Mouse (Mus musculus) olfactory bulb, adult 2 months (tissue): ENCODE measurements around the gene B4galt3.

Source experiments
- CTCF ChIP-seq: fragments of 200-500 bp; IDR thresholded peaks from 2 replicates; pipeline ENCODE4 v1.5.1; 2012; ENCODE audit warnings: low read depth, mild to moderate bottlenecking, low read length, moderate library complexity; ENCODE audit not compliant: insufficient read depth
- POLR2A ChIP-seq: fragments of 200-500 bp; IDR thresholded peaks from 2 replicates; pipeline ENCODE4 v1.6.1; 2012; ENCODE audit warnings: mild to moderate bottlenecking, low read depth, low read length, moderate library complexity; ENCODE audit not compliant: insufficient read depth

DNA sequence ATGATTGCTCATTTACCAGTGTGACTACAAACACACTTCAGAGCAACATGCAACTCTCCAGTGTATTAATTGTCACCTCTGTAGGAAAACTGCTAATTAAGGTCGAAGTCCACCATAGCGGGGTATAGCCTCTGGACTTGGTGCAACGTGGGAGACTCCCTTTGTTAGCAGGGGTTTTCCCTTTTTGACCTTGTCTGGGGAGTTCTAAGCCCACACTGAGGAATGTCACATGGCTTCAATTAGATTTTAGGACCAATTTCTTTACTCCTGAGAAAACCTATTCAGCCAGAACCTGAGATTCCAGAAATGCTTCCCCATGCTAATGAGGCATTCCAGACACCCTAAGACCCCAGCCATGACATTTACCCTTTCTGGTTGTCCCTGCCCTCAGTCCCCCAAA is 39.9 kb upstream of the B4galt3 start:
- TF ChIP-seq POLR2A = no peak
- no peak for TF ChIP-seq CTCF
